Mouse (Mus musculus): ENCODE results near the gene Sh3bp5.
A peak's percentile ranks its signal among the peaks of the same experiment; 100 is the strongest.

Sh3bp5 gene

DNA sequence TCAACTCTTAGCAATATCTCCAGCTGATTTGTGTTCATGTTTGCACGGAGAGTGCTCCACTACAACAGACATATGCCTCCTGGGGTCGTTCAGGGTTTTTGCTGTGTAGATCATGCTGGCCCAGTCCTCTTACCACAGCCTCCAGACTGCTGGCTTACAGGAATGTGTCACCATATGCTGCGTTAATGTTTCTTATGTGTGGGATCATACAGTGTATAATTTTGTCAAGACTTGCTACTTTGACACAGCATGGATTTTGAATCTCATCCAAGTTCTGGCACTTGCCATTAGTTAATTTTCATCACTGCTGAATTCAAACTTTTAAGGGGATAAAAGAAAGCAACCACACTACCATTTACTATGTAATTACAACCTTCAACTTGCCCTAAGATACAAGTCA, 100.1 kb downstream of the Sh3bp5 start:
- no peak for DNase-seq

DNA sequence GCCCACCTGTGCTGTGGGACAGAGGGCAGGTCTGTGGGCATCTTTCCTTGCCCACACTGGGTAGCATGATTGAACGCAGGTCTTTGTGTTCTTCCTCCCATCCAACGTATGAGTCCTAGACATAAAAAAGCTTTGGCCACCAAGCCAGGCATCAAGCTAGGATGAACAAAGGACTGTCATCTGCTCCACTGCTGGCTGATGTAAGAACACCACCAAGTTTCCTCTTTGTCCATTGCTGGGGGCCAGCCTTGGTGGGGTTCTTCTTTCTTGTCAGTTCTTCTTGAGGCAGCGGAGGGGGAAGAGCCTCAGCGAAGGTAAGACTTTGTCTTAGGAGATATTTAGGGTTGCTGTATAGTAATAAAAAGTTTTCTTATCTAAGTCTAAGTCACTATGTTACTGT, 104.9 kb downstream of the Sh3bp5 start:
- no peak for DNase-seq

DNA sequence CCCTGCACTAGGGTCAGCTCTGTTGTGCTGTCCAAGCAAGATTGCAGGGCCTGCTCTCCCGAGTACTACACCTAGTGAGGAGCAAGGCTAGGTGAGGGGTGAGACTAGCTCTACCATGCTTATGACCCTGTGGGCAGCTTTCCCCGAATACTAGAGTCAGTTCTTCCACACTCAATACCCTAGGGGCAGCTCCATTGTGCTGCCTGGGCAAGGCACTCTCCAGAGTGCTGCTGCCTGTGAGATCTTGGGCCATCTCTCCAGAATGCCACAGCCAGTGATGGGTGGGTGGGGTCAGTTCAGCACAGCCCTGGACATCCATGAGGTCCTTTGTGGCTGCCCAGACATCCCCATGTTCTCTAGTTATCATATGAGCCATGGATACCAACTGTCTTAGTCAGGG, 106.1 kb downstream of the Sh3bp5 start:
- DNase-seq: no peak

DNA sequence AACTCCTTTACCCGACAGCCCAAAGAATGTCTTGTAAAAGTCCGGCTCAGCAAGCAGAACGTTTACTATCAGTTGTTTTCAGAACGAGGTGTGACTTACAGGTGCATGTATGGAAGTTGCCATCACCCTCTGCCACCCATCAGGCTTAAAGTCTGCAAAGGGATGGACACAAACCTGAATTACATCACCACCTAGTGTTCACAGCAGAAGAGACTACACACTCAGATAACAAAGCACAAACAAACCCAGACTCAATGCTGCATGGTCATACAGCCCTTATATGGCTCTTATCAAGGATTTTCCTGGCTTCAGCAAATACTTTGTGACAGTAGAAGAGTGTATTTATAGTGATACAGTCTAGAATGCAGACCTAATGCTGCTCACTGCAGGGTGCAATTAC, 108.2 kb downstream of the Sh3bp5 start:
- DNase-seq: no peak

DNA sequence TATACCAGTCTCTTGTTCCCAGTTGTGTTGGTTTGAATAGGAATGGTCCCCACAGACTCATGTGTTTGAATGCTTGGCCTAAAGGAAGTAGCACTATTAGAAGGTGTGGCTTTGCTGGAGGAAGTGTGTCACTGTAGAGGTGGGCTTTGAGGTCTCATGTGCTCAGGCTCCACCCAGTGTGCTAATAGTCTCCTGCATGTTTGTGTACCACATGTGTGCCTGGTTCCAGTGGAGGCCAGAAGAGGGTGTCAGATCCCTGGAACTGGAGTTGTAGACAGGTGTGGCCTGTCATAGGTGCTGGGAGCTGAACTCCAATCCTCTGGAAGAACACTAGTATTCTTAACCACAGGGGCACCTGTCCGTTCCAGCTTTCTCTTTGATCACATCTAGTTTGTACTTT, 108.7 kb downstream of the Sh3bp5 start:
- no peak for DNase-seq

DNA sequence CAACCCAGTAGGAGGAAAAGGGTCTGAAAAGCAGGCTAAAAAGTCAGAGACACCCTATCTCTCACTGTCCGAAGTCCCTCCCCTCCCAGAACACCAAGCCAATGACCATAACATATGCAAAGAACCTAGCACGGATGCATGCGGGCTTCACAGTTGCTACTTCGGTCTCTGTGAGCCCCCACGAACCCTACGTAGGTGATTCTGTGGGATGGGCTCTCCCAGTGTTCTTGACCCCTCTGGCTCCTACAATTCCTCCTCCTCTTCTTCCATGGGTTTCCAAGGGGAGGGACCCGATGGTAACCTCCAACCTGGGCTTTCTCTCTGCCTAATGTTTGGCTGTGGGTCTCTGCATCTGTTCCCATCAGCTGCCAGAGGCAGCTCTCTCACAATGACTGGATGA, 109.1 kb downstream of the Sh3bp5 start:
- DNase-seq: no peak

DNA sequence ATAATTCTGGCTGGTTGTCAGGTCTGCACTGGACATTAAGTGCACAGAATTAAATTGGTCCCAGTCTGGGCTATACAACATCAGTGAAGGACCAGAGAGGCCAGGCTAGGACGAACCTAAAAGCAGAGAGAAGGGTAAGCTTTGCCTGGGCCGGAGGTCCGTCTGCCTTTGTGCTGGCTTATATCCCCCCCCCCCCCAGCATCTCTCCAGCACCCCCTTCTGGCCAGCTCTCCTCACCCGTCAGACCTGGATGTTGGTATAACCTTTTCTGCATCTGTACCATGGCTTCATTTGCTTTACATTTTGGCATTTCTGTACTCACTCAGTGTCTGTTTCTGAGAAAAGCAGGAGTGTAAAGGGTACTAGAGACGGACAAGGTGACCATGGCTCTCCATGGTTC, 110.3 kb downstream of the Sh3bp5 start:
- no peak for DNase-seq

DNA sequence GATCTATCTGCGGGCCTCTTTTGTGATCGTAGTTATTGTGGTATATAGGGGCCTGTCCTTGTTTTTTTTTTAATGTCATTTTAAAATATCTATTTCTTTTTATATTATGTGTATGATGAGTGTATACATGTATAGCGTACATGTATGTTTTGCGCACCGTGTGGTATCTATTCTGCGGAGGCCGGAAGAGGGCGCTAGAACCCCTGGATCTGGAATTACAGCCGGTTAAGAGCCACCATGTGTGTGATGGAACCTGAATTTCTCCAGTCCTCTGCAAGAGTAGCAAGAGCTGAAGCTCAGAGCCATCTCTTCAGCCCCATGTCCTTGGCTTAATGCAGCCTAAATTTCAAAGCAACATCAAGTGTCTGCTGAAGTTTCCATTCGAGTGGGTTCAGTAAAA, 111.0 kb downstream of the Sh3bp5 start:
- DNase-seq: peak; percentile 37

DNA sequence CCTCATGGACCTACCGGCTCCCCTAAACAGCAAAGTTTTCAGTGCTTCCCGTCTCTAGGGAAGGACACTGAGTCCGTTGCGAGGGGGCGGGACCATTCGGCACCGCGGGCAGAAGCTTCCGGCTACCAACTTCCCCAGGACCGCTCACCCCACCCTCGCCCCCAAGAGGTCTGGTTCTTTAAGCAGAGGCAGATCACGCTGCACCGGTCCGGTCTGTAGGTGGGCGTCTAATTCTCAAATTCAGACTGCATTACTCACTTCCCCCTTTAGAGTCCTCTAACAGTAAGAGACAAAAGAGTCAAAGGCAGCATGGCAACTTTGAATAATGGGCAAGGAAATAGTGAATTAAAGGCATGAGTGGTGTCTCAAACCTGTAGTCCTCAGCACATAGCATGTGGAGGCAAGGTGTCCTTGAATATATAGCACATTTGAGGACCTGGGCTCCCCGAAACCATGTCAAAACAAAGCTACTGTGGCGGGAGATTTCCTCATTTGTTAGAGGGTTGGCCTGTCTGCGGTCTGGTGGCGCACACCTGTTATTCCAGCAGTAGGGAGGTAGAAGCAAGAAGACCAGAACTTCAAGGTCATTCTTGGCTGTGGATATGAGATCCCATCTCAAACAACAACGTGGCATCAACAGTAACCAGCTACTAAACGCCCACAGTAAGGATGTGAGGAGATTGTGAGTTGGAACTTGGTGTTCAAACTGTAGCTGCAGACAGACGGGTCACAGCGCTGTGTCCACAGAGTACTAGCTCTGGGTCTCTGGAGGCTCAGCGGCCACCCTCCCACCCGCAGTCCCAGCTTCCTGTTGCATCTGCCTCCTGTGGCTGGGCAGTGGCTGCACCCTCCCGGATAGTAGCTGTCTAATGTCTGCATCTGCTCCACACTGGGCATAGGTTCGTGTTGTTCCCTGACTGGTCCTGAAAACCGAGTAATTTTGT, 111.8 kb downstream of the Sh3bp5 start, which contains the start of gene Dnah1:
TSS of gene Dnah1 (minus strand) at position 48 of the 944 bp plus-strand sequence.
- DNase-seq: peak; percentile 79

DNA sequence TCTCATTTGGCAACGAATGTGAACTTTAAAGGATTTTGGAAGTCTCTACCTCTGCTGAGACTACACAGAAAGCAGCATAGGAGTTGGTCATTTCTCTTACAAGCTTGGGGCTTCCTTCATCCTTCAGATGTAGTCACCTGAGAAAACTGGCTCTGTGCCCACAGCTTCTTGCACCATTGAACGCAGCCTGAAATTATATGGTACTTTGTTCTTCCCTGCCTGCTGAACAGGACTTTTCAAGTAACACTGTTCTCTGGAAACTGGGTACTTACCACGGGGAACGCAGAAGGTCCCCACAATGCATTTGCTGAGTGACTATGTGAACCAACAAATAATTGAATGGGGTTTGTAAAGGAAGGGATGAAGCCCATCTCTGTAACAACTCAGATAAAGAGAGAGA, 112.7 kb downstream of the Sh3bp5 start:
- no peak for DNase-seq

DNA sequence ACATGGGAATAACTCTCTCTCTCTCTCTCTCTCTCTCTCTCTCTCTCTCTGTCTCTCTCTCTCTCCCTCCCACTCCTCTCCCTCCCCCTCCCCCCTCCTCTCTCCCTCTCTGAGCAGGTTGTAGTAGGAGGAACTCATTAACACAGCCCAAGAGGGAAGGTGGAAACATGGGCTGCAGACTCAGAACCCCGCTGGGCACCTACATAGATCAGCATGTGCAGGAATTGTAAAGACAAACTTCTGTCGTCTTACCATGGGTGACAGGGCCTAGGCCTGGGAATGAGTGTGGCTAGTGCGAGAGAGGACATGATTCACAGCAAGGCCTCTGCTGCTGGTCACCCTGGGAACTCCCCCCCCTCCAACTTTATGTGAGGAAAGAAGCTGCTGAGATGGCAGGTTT, 113.7 kb downstream of the Sh3bp5 start:
- no peak for DNase-seq

DNA sequence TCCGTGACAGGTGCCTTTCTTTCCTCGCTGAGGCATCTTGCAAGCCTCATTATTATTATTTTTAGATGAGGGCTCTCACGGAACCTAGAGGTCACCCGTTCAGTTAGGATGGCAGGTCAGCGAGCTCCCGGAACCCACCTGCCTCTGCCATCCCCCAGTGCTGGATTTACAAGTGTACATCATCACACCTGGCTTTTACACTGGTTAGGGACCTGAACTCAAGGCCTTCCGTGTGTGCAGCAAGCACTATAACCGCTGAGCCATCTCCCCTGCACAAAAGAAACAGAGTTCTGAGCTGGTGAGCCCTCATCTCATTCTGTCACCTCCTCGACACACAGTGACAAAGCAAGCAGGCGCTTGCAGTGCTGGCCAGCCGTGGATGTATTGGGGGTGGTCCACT, 114.7 kb downstream of the Sh3bp5 start:
- no peak for DNase-seq

DNA sequence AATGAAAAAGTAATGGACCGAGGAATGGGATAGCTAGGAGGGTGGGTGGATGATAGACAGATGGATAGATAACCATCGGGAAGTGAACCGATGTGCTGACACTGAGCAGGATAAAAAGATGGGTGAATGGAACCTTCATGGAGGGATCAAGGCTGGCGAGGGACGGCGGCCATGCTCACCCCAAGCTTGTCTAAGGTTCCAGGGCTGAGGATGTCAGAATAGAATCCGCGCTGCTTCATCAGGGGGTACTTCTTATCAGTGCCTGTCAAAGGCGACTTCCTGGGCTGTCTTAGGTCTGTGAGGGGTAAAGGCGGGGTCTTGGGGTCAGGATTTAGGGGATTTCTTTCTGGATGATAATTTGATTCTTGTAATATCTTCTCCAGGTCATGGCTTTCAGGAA, 116.3 kb downstream of the Sh3bp5 start:
- no peak for DNase-seq

DNA sequence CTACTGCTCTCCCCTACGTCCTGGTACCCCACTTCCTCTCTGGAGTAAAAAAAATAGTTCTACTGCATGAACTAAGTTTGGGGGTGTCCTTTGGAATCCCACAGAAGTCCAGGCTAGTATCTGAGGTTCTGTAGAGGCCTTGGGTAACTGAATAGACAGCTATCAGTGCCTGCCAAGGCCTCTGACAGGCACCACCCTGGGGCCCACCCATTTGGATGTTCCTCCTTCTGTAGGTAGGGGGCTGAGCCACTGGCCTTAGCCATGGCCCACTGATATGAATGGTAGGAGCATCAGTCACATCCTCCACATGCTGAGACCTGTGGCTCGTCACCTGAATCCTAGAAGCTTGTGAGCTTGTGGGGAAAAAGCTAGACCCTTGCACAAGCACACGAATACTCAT, 118.1 kb downstream of the Sh3bp5 start:
- no peak for DNase-seq

DNA sequence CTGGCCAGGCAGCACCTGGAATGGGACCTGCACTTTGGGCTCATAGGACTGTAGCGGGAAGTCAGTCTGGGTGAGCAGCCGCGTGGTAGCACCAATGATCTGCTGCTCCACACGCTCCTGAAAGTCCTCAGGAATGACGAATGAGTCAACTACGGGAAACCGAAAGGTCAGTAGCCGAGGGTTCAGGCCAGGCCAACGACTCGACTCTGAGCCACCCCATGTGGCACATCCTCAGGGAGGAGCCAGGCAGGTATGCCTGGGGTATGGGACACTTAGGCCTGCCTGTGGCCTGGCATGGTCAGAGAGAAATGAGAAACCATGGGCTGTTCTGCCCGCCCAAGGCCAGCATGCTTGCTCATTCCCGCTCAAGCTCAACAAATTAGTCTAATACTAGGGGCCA, 119.3 kb downstream of the Sh3bp5 start:
- no peak for DNase-seq

DNA sequence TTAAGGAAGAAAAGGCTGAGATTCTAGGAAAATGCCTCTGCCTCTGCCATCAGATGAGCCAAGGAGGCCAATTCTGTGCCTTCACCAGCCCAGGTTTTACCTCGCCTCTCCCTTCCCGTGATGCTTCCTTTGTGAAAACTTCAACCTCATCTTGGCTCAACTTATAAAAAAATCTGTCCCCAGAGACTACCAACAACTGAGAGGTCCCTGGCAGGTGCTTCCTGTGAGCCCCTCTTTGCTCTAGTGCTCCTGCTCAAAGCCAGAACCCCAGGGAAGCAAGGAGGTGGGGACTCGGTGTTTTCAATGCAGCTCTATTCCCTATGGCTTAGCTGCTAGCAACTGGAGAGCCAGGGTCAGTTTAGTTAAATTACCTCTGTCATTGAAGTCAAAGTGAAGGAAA, 122.7 kb downstream of the Sh3bp5 start:
- no peak for DNase-seq
